Mouse (Mus musculus) thymus, postnatal 25 days (tissue): Measurements from ENCODE around the gene Enc1.

Experiments
- DNase-seq: peaks from one replicate; pipeline ENCODE4 v3.0.0; 2022

The Enc1 gene

DNA sequence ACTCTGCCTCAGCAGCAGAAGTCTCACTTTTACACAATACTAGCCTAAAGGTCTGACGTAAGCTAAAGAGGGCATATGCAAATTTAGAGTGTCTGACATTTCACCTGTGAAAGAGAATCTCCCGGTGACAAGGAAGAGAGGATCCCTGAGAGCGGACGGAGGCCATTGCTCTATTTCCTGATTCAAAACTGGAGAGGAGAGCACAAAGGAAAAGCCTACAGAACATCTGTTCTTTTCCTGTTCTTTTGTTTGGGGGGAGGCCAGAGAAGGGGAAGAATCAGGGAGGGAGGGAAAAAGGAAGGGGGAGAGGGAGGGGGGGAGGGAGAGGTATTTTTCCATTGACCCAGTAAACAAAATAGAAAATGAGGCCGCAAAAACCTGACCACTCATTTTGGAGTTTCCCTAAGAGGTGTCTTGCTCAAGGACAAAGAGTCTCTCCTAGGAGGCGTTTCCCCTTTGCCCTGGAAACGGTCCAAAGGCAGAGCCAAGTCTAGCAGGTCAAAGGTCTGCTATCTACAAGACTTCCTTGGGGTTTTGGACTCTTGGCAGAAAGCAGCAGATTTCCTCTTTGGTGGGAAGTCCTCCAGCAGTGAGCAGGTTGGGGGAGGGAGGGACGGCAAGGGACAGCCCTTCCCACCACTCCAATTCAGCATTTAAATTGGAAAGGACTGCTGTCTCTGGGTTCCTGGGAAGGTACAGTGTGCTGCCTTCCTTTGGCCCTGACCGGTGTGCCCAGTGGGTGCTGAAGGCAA lies 54.4 kb downstream of the Enc1 start:
- DNase-seq: no peak

DNA sequence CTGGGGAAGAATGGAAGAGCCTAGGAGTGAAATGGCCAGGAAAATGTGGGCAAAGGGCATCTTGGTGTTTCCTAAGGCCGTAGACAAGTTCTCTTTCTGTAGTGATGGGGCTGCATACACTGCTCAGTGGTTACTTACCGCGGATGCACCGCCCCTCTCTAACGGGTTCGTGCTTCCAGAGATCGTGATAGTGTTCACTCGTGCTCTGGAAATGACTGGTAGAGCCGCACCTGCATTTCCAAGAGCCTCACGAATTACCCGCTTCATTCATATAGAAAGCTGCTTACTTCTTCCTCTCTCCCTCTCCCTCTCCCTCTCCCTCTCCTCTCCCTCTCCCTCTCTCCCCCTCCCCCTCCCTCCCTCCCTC lies 54.9 kb downstream of the Enc1 start:
- no peak for DNase-seq

- DNase-seq: no peak
Observed at GRCm38 (mm10) chr13:97296281-97296680, 55.4 kb downstream of the Enc1 start.

DNA sequence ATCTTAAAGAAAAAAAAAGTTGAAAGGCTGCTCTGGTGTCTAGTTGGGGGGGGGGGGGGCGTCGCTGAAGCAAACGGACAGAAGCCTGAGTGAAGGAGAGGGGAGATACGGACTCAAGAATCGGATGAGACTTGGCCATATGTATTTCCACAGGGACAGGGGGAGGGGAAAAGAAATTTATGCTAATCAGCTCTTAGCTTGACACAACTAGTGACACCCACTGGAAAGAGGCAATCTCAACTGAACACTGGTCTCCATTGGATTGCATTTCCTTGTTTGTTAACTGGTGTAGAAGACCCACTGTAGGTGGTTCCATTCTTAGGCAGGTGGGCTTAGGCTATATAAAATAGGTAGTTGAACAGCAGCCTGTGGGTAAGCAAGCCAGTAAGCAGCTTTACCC lies 55.9 kb downstream of the Enc1 start:
- no peak for DNase-seq

DNA sequence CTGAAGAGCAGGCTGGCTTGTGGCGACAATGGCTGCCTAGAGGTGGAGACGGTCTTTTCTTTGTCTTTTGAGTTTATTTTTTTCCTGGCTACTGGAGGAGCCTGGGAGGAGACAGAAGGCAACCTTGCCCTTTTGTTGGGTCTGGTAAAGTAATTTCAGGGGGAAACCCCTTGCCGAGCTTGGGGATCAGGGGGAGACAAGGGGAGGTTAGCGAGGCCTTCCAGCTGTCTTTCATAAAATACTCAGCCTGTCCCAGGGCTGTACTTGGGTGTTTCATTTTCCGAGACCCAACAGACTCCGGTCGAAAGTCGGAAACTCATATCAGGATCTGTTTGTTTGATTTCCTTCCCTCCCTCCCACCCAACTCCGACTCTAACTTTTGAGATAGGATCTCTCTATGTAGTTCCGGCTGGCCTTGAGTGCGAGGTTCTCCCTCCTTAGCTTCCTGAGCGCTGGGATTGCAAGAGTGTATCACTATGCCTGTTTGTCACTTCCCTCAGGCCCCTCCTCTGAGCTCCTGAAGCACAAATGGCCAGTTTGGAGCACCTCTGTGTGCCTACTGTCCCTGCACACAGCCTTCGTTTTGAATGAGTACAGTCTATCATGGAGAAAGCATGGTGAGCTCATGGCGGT lies 56.6 kb downstream of the Enc1 start:
- DNase-seq: no peak

- DNase-seq: no peak
Observed at GRCm38 (mm10) chr13:97298896-97299295, 58.0 kb downstream of the Enc1 start.

GRCm38 (mm10) chr13:97299877-97300873 lies 59.3 kb downstream of the Enc1 start:
- no peak for DNase-seq
